ENCODE assay signal across 8 mouse cellular contexts in genomic region chr11:75051239-75051638, GRCm38 (mm10).
A peak's percentile ranks its signal among the peaks of the same experiment; 100 is the strongest.
DNase-seq lines count a peak whose midpoint lies in the region; ATAC-seq and TF ChIP-seq lines count a peak whose summit lies in the region.

No protein-coding gene starts in this region.

- no peak overlapping the region for H3K4me2 ChIP-seq in intestine, embryonic 16.5 days (ENCODE audit: low read depth, low read length)
- H3K4me2 ChIP-seq in neural tube, embryonic 15.5 days: no peak overlapping the region

- no peaks in the 10 kb centered on the region for H3K9me3 ChIP-seq in intestine, embryonic 16.5 days (ENCODE audit: control insufficient read depth, low read length)
- H3K9me3 ChIP-seq in neural tube, embryonic 15.5 days (replicated peaks): no peaks in the 10 kb centered on the region

- no peak for ATAC-seq in intestine, embryonic 16.5 days
- ATAC-seq in neural tube, embryonic 15.5 days (ENCODE audit: low FRiP score): no peak
- ATAC-seq in granulocyte monocyte progenitor cell, adult 5-6 weeks (replicated peaks; ENCODE audit: poor library complexity, severe bottlenecking): no peak

- no peak overlapping the region for H3K9ac ChIP-seq in heart, adult 2 months (ENCODE audit: low read depth, low read length)
- H3K9ac ChIP-seq in intestine, embryonic 16.5 days (ENCODE audit: low read depth, low read length): no peak overlapping the region
- H3K9ac ChIP-seq in neural tube, embryonic 15.5 days (replicated peaks): no peak overlapping the region

- peaks cover 57% of the 10 kb centered on the region for H3K36me3 ChIP-seq in heart, adult 2 months (ENCODE audit: control insufficient read depth, insufficient read depth, low read length)
- H3K36me3 ChIP-seq in intestine, embryonic 16.5 days (ENCODE audit: control insufficient read depth, insufficient read depth, low read length): no peaks in the 10 kb centered on the region
- no peaks in the 10 kb centered on the region; the same call in 1 of the 2 replicates for H3K36me3 ChIP-seq in neural tube, embryonic 15.5 days

- no peaks in the 10 kb centered on the region for H3K27me3 ChIP-seq in heart, adult 2 months (ENCODE audit: control insufficient read depth, insufficient read depth, low read length)
- no peaks in the 10 kb centered on the region for H3K27me3 ChIP-seq in intestine, embryonic 16.5 days (replicated peaks; ENCODE audit: control insufficient read depth, insufficient read depth, low read length)
- no peaks in the 10 kb centered on the region for H3K27me3 ChIP-seq in neural tube, embryonic 15.5 days (replicated peaks)

- H3K4me3 ChIP-seq in heart, adult 2 months: no peak overlapping the region
- no peak overlapping the region for H3K4me3 ChIP-seq in layer of hippocampus, adult 2 months
- H3K4me3 ChIP-seq in intestine, embryonic 16.5 days (ENCODE audit: low read length): no peak overlapping the region
- H3K4me3 ChIP-seq in neural tube, embryonic 15.5 days (replicated peaks): no peak overlapping the region

- TF ChIP-seq CTCF in heart, adult 2 months (IDR thresholded peaks at IDR 0.05): no peak
- no peak for TF ChIP-seq CTCF in layer of hippocampus, adult 2 months (conservative IDR thresholded peaks at IDR 0.05)

- no peak for DNase-seq in heart, adult 2 months
- no peak for DNase-seq in heart, postnatal 14 days
- DNase-seq in layer of hippocampus, adult 2 months (ENCODE audit: low spot score in 2 of 2): no peak
- DNase-seq in layer of hippocampus, adult 9-10 months (ENCODE audit: low spot score): no peak
- no peak for DNase-seq in urinary bladder, postnatal 25 days (ENCODE audit: low spot score)

- no peak for TF ChIP-seq EP300 in heart, adult 2 months (IDR thresholded peaks at IDR 0.05; ENCODE audit: insufficient read depth, low read depth, low read length)

- peak overlapping the region; percentile 75 for H3K27ac ChIP-seq in heart, adult 2 months
- peak overlapping the region; percentile 2 for H3K27ac ChIP-seq in layer of hippocampus, adult 2 months
- peak overlapping the region; percentile 89 for H3K27ac ChIP-seq in intestine, embryonic 16.5 days (ENCODE audit: low read length)
- peak overlapping the region; percentile 65 for H3K27ac ChIP-seq in neural tube, embryonic 15.5 days (replicated peaks)

- no peaks in the 10 kb centered on the region for H3K79me2 ChIP-seq in heart, adult 2 months (replicated peaks; ENCODE audit: control insufficient read depth, insufficient read depth, low read length)

- peaks cover 40% of the 10 kb centered on the region for H3K4me1 ChIP-seq in heart, adult 2 months (ENCODE audit: control insufficient read depth, insufficient read depth, low read length)
- peaks cover 67% of the 10 kb centered on the region for H3K4me1 ChIP-seq in intestine, embryonic 16.5 days (ENCODE audit: control insufficient read depth, insufficient read depth, low read length)
- H3K4me1 ChIP-seq in neural tube, embryonic 15.5 days: peaks cover 56% of the 10 kb centered on the region

- intact Hi-C loops in heart, adult 2 months (cut with DNase I): loop anchor here (1.0 kb wide), 1 partner anchor 38 kb away; no protein-coding TSS in a partner anchor
- intact Hi-C loops in heart, postnatal 14 days (cut with DNase I): loop anchor here (5.0 kb wide), 1 partner anchor 69 kb away; no protein-coding TSS in a partner anchor

- WGBS in heart, adult 2 months: 50% methylated on average over 1 of the region's 1 CpGs
- 46% methylated on average over 1 of the region's 1 CpGs for WGBS in intestine, embryonic 16.5 days
- 60% methylated on average over 1 of the region's 1 CpGs for WGBS in neural tube, embryonic 15.5 days

- no peak for TF ChIP-seq POLR2A in heart, adult 2 months (IDR thresholded peaks at IDR 0.05; ENCODE audit: insufficient read depth, low read depth, low read length)

Comparison
In these comparisons a context has a peak if more than half of its experiments do, and no peak if none do; other contexts are left out.
1. H3K27ac ChIP-seq: peak in every context shown above with its lines; median percentile 89 in intestine, embryonic 16.5 days; 75 in heart, adult 2 months; 65 in neural tube, embryonic 15.5 days; 2 in layer of hippocampus, adult 2 months.